Mouse (Mus musculus): ENCODE data around the gene Zfp39. TPM values are rescaled to one million over a fixed set of nuclear protein-coding genes. Genes with fewer than 3 reads are reported as not detected.

Zfp39 gene
- polyA plus RNA-seq, 1 experiment from 2014 or later = 5.5 TPM

Other genes with a start within 250 kb of the Zfp39 start
- not detected in 2 replicates for gene Olfr322, start 245.4 kb downstream of the Zfp39 start, polyA plus RNA-seq (2014; fragmentation: Nextera tagmentation; extraction: Ambion mirVana)
- gene Olfr320, start 223.1 kb downstream of the Zfp39 start, polyA plus RNA-seq (2014; fragmentation: Nextera tagmentation; extraction: Ambion mirVana) = not detected in 2 replicates
- gene Olfr319, start 205.1 kb downstream of the Zfp39 start, polyA plus RNA-seq (2014; fragmentation: Nextera tagmentation; extraction: Ambion mirVana) = 0.10 TPM in 1 of 2 replicates, not detected in the other
- not detected in 2 replicates for gene Olfr318, start 180.2 kb downstream of the Zfp39 start, polyA plus RNA-seq (2014; fragmentation: Nextera tagmentation; extraction: Ambion mirVana)
- gene Olfr317, start 165.0 kb downstream of the Zfp39 start, polyA plus RNA-seq (2014; fragmentation: Nextera tagmentation; extraction: Ambion mirVana) = 0.10 TPM in 1 of 2 replicates, not detected in the other
- gene Olfr316, start 151.5 kb downstream of the Zfp39 start, polyA plus RNA-seq (2014; fragmentation: Nextera tagmentation; extraction: Ambion mirVana) = not detected in 2 replicates
- gene Olfr315, start 131.0 kb downstream of the Zfp39 start, polyA plus RNA-seq (2014; fragmentation: Nextera tagmentation; extraction: Ambion mirVana) = not detected in 2 replicates
- gene Olfr314, start 121.3 kb downstream of the Zfp39 start, polyA plus RNA-seq (2014; fragmentation: Nextera tagmentation; extraction: Ambion mirVana) = not detected in 2 replicates
- gene Fam183b, start 102.3 kb downstream of the Zfp39 start, polyA plus RNA-seq (2014; fragmentation: Nextera tagmentation; extraction: Ambion mirVana) = 8.2 and 8.4 TPM in 2 replicates
- not detected in 2 replicates for gene Olfr313, start 89.2 kb downstream of the Zfp39 start, polyA plus RNA-seq (2014; fragmentation: Nextera tagmentation; extraction: Ambion mirVana)
- gene Olfr312, start 75.0 kb downstream of the Zfp39 start, polyA plus RNA-seq (2014; fragmentation: Nextera tagmentation; extraction: Ambion mirVana) = not detected in 2 replicates
- gene Olfr311, start 65.0 kb downstream of the Zfp39 start, polyA plus RNA-seq (2014; fragmentation: Nextera tagmentation; extraction: Ambion mirVana) = not detected in 2 replicates
- 19.5 and 25.0 TPM in 2 replicates for gene Gm12258, start 57.1 kb downstream of the Zfp39 start, polyA plus RNA-seq (2014; fragmentation: Nextera tagmentation; extraction: Ambion mirVana)
- 11.9 and 13.4 TPM in 2 replicates for gene 2810021J22Rik, start 37.0 kb downstream of the Zfp39 start, polyA plus RNA-seq (2014; fragmentation: Nextera tagmentation; extraction: Ambion mirVana)
- gene Btnl10, start 13.7 kb upstream of the Zfp39 start, polyA plus RNA-seq (2014; fragmentation: Nextera tagmentation; extraction: Ambion mirVana) = not detected in 2 replicates
- 457 and 463 TPM in 2 replicates for gene Rnf187, start 34.7 kb upstream of the Zfp39 start, polyA plus RNA-seq (2014; fragmentation: Nextera tagmentation; extraction: Ambion mirVana)
- 279 and 359 TPM in 2 replicates for gene Hist3h2ba, start 44.7 kb upstream of the Zfp39 start, polyA plus RNA-seq (2014; fragmentation: Nextera tagmentation; extraction: Ambion mirVana)
- 149 and 151 TPM in 2 replicates for gene Hist3h2a, start 50.5 kb upstream of the Zfp39 start, polyA plus RNA-seq (2014; fragmentation: Nextera tagmentation; extraction: Ambion mirVana)
- gene Trim17, start 50.5 kb upstream of the Zfp39 start, polyA plus RNA-seq (2014; fragmentation: Nextera tagmentation; extraction: Ambion mirVana) = 1.3 and 1.9 TPM in 2 replicates
- gene Trim11, start 73.9 kb upstream of the Zfp39 start, polyA plus RNA-seq (2014; fragmentation: Nextera tagmentation; extraction: Ambion mirVana) = 20.7 and 24.0 TPM in 2 replicates
- gene Obscn, start 232.2 kb upstream of the Zfp39 start, polyA plus RNA-seq (2014; fragmentation: Nextera tagmentation; extraction: Ambion mirVana) = 0.05 and 0.20 TPM in 2 replicates